Mouse (Mus musculus) stomach, embryonic 16.5 days (tissue): ENCODE results near the gene Tspan4. TPM values are rescaled to one million over a fixed set of nuclear protein-coding genes. Genes with fewer than 3 reads are reported as not detected.
A peak's percentile ranks its signal among the peaks of the same experiment; 100 is the strongest.

Source experiments
- ATAC-seq: fragments of 200-750 bp; cut with Nextera tagmentation; 2 replicates; pipeline ENCODE4 v1.8.0; 2017; ENCODE audit warnings: moderate number of reproducible peaks, moderate TSS enrichment; ENCODE audit not compliant: insufficient read depth, low FRiP score
- H3K27ac ChIP-seq: fragments of 300-500 bp; sonication (generic); 2 replicates; pipeline ENCODE4 v1.5.1; 2014; ENCODE audit warnings: low read length
- H3K27me3 ChIP-seq: fragments of 300-500 bp; sonication (generic); 2 replicates; pipeline ENCODE4 v1.6.1; 2014; ENCODE audit warnings: low read length, control low read depth, mixed read lengths; ENCODE audit not compliant: control insufficient read depth, insufficient read depth
- H3K36me3 ChIP-seq: fragments of 300-500 bp; sonication (generic); 2 replicates; pipeline ENCODE4 v1.6.1; 2014; ENCODE audit warnings: low read length; ENCODE audit not compliant: control insufficient read depth, insufficient read depth
- H3K4me1 ChIP-seq: fragments of 300-500 bp; sonication (generic); 2 replicates; pipeline ENCODE4 v1.6.1; 2014; ENCODE audit warnings: low read length, control low read depth, mixed read lengths; ENCODE audit not compliant: control insufficient read depth, insufficient read depth
- H3K4me2 ChIP-seq: fragments of 300-500 bp; sonication (generic); 2 replicates; pipeline ENCODE4 v1.6.1; 2014; ENCODE audit warnings: low read depth, low read length, mixed read lengths
- H3K4me3 ChIP-seq: fragments of 300-500 bp; sonication (generic); replicated peaks from 2 replicates; pipeline ENCODE4 v1.5.1; 2014; ENCODE audit warnings: mild to moderate bottlenecking, low read length
- H3K9ac ChIP-seq: fragments of 300-500 bp; sonication (generic); 2 replicates; pipeline ENCODE4 v1.6.1; 2014; ENCODE audit warnings: low read length
- H3K9me3 ChIP-seq: fragments of 300-500 bp; sonication (generic); replicated peaks from 2 replicates; pipeline ENCODE4 v1.6.1; 2016; ENCODE audit warnings: low read length, control low read depth; ENCODE audit not compliant: control insufficient read depth
- WGBS: fragments of 180-500 bp; shearing (Covaris S2); extraction: QIAGEN DNeasy Blood & Tissue Kit; methylation state at CpG from one replicate; pipeline ENCODE4 v1.1.7; 2014; 5-methylcytosine and 5-hydroxymethylcytosine counted together
- polyA plus RNA-seq: library from polyadenylated mRNA; unstranded; fragments of >200 nt; fragmentation: Nextera tagmentation; extraction: Ambion mirVana; gene quantifications from 2 replicates; pipeline ENCODE4 v1.2.1, GENCODE M21; 2015

The Tspan4 gene
- polyA plus RNA-seq, 1 experiment from 2014 or later, result 69.6 TPM

DNA sequence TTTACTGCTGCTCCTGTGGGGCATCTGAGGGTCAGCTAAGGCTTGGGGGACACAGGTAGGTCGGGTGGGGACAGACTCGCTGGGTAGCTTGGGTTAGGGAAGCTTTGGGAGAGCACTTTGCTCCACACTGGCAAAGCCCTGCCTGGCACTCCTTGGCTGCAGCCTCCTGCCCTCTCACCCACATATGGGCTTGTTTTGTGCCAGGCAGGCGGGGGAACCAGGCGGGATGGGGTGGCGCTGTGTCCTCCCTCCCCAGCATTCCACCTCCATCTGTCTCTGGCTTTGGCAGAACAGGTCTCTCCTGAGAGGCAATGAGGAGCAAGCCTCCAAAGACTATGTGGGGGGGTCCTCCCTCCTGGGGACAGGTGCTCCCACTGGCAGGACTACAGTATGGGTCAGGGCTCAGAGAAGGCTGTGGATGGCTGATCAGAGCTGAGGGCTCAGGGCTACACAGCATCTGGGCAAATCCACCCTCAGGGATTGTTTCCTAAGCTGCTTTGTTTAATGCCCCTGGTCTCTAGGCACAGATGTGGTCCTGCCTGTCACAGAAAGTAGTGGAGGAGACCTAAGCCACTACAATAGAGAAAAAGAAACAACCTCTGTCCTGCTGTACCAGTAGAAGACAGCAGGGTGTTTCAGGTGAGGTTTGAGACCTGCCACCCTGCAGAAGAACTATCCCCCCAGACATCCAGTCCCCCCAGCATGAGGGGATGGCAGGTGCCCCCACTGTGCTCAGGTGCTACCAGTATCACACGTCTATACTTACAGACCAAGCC, 42.1 kb upstream of the Tspan4 start:
- Histone ChIP-seq H3K4me3 (no peak overlapping the region), H3K4me2 (no peak overlapping the region), H3K36me3 (no peaks in the 10 kb centered on the region), H3K4me1 (peaks cover 33% of the 10 kb centered on the region), H3K27ac (no peak overlapping the region), H3K9me3 (no peaks in the 10 kb centered on the region), H3K9ac (0 out of 2 replicates have a peak overlapping the region, but pooled peaks have one; percentile 7), H3K27me3 (no peaks in the 10 kb centered on the region)
- ATAC-seq, result no peak
- WGBS, result 81% methylated on average over 6 of the region's 6 CpGs

DNA sequence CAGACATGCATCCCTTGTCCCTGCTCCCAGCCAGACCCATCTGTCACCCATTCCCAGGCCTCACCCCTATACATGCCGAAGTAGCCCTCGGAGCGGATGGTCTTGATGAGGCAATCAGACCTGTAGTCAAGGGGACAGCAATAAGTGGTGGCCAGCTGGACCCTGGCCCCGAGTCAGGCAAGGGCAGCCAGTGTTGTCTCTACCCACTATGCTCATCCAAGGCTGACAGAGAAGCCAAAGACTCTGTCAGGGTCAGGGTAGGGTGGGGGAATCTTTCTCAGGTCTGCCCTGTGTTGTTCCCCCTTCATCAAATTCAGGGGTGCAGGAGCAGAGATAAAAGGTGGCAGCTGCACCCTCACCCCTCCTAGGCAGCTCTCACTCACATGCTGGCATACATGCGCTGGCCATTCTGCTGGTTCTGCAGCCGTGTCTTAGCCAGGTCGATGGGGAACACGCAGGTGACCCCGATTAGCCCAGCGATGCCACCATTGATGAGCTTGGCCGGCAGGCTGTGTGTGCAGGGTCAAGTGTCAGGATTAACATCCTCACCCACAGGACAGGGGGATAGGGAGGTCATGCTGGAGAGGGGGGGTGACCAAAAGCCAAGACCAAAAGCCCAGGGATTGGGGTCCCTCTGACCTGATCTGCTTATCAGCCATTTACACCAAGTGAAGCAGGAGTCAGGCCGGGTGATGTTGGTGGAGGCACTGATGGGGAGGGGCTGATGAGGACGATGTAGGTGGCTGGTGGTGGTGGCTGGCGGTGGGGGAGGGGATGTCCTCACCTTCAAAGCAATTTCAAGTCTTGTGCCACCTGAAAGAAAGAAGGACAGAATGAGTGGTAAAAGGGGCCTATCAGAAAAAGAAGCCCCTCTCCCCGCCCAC, 41.3 kb upstream of the Tspan4 start:
- Histone ChIP-seq H3K27ac (no peak overlapping the region), H3K9me3 (no peaks in the 10 kb centered on the region), H3K9ac (peak overlapping the region; percentile 74), H3K27me3 (no peaks in the 10 kb centered on the region), H3K4me3 (peak overlapping the region; percentile 54), H3K4me2 (peak overlapping the region; percentile 67), H3K4me1 (peaks cover 33% of the 10 kb centered on the region), H3K36me3 (no peaks in the 10 kb centered on the region)
- ATAC-seq, result no peak
- WGBS, result 68% methylated on average over 15 of the region's 15 CpGs

DNA sequence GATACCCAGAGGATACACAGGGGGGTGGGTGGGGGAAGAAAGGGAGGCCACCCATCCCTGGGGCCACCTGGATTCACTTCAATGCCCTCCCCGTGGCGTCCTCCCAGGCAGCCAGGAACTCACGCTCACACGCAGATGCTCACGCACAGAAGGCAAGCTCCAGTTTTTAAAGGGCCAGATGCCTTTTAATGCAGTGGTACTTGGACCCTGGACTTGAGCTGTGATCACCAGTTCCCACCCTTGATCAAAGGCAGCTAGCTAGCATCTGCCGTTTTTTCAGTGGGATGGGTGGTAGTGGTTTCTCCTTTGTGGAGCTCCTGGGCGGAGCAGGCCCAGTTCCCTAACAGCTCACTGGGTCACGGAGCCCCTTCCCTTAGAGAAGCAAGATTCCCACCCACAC, 40.6 kb upstream of the Tspan4 start:
- no peaks in the 10 kb centered on the region for H3K36me3 ChIP-seq
- peak overlapping the region; percentile 67 for H3K4me2 ChIP-seq
- no peaks in the 10 kb centered on the region for H3K9me3 ChIP-seq
- 17% methylated on average over 8 of the region's 8 CpGs for WGBS
- ATAC-seq, result no peak
- H3K27ac ChIP-seq, result peak overlapping the region; percentile 35; the same call in 1 of the 2 replicates
- peaks cover 27% of the 10 kb centered on the region for H3K4me1 ChIP-seq
- peak overlapping the region; percentile 54 for H3K4me3 ChIP-seq
- peak overlapping the region; percentile 74 for H3K9ac ChIP-seq
- H3K27me3 ChIP-seq, result no peaks in the 10 kb centered on the region

DNA sequence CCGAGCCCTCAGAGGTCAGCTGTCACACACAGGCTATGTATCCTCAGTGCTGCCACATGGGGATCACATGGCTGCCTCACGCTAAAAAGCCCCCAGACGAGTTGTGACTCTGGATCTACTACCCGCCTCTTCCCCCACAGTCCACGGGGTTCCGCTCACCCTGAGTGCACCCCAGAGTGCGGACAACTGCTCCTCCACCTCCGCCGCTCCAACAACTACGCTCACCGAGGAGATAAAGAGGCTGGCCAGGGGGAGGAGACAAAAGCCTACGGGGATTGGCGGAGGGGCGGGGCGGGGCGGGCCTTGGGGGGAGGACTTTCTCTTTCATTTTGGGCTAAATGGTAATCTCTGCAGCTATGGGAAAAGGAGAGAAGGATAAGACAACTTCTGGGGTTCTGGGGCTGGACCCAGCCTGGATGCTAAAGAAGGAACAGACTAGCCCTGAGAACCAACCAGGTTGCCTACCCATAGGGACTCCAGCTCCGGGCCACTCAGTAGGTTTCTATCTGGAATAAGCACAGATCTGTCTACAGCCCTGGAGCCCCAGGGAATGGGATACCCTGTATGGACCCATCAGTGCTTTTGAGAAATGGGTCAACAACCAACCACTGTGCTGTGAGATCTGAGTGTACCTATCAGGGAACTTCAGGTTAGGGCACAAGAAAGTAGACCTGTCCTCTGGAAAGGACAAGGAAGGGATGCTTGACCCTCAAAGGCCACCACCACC, 39.7 kb upstream of the Tspan4 start:
- Histone ChIP-seq H3K4me3 (peak overlapping the region; percentile 54), H3K4me2 (peak overlapping the region; percentile 67), H3K4me1 (peaks cover 24% of the 10 kb centered on the region), H3K27ac (peak overlapping the region; percentile 35; the same call in 1 of the 2 replicates), H3K9me3 (no peaks in the 10 kb centered on the region), H3K9ac (peak overlapping the region; percentile 74), H3K27me3 (no peaks in the 10 kb centered on the region), H3K36me3 (no peaks in the 10 kb centered on the region)
- WGBS, result 3% methylated on average over 17 of the region's 17 CpGs
- peak; percentile 31; the same call in 1 of the 2 replicates for ATAC-seq

DNA sequence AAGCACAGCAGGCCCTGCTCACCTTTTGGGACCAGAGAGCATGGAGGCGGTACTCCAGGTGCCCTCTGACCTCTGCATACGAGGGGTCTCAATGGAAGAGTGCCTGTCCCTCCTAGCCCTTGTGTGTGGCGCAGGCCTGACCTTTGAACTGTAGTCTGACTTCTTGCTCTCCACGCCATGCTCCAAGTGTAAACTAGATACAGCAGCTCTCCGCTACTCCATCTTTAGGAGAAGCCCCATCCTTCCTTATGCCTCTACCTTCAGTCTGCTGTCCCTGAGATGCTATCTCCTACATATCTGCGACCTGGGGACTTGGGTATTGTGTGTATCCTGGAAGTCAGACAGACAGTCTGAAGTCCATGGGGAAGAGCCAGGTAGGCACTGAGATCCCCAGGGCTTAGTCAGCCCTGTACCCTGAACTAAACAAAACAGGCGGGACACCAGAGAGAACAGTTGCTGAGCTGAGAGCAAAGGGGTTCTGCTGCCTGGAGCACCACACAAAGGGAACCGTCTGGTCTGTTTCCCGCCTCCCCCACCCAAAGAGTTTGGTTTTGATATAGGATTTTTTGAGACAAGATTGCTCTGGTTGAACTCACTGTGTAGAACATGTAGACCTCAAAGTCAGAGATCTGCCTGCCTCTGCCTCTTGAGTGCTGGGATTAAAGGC, 39.1 kb upstream of the Tspan4 start:
- no peaks in the 10 kb centered on the region for H3K36me3 ChIP-seq
- WGBS, result 80% methylated on average over 9 of the region's 9 CpGs
- H3K9ac ChIP-seq, result no peak overlapping the region
- H3K27ac ChIP-seq, result no peak overlapping the region
- H3K4me1 ChIP-seq, result peaks cover 29% of the 10 kb centered on the region
- ATAC-seq, result no peak
- no peak overlapping the region for H3K4me3 ChIP-seq
- no peaks in the 10 kb centered on the region for H3K27me3 ChIP-seq
- H3K4me2 ChIP-seq, result peak overlapping the region; percentile 67
- H3K9me3 ChIP-seq, result no peaks in the 10 kb centered on the region

DNA sequence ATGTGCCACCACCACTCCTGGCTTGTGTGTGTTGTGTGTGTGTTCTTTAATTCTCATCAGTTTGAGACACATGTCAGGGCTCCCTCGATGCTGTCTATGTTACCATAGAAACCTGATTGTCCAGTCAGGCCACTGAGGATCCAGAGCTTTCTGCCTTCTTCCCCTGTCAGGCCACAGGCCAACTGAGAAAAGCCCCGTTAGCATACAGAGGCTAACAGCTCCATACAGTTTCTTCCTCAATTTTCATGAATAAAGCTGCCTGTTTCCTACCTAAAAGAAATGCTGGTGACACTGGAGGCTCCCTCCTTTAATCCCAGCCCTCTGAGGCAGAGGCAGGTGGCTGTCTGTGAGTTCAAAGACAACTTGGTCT, 38.5 kb upstream of the Tspan4 start:
- no peak overlapping the region for H3K27ac ChIP-seq
- H3K9me3 ChIP-seq, result no peaks in the 10 kb centered on the region
- no peaks in the 10 kb centered on the region for H3K36me3 ChIP-seq
- H3K4me2 ChIP-seq, result peak overlapping the region; percentile 90
- H3K4me3 ChIP-seq, result peak overlapping the region; percentile 70; the same call in 1 of the 2 replicates
- H3K4me1 ChIP-seq, result peaks cover 30% of the 10 kb centered on the region
- 63% methylated on average over 2 of the region's 2 CpGs for WGBS
- H3K9ac ChIP-seq, result peak overlapping the region; percentile 82
- H3K27me3 ChIP-seq, result no peaks in the 10 kb centered on the region
- no peak for ATAC-seq

DNA sequence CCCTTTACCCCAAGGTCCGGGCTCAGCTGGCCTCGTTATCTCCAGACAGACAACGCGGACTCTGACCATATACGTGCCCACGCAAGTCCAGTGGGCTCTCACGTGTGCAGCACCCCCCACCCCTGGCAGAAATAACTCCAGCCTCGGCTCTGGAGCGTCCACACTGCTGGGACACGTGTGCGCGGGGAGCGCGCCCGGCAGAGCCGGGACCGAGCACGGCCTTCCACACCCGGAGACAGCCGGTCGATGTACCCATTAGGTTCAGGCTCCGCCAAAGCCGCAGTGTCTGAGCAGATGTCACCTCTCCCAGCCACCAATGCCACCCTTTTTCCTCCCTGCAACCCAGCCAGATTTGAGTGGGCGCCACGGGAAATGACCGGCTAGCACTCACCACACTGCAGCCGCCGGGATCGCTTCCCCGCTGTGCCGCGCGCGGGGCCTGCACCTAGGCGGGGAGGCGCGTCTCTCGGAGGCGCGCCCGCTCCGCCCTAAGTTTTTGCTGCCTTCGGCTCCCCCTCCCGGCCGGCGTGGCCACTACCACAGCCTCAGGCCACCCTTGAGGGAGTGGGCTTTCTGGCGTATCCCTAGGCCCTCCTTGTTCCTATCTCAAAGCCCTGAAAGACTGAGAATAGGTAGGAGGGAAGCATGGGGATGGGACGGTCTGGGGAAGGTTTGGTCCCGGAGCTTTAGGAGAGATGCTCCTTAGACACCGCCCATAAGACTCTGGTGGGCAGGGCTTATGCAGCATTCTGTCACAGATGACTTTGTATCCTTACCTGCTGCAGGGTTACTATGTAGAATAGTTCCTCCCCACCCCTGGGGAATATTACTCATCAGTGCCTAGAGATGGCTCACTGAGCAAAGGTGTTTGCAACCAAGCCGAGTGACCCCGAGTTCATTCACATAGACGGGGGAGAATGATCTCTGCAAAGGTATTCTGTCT, 37.6 kb upstream of the Tspan4 start, which contains the start of gene Slc25a22:
Gene Slc25a22 (minus strand): TSS at position 715 of the 943 bp plus-strand sequence.
- Histone ChIP-seq H3K9ac (peak within 1 kb of the TSS; percentile 82), H3K4me3 (peak within 1 kb of the TSS; percentile 70), H3K36me3 (no peaks in the 10 kb centered on the region), H3K4me2 (peak within 1 kb of the TSS; percentile 90), H3K27ac (peak within 1 kb of the TSS; percentile 54; the same call in 1 of the 2 replicates), H3K27me3 (no peaks in the 10 kb centered on the region), H3K4me1 (peaks cover 35% of the 10 kb centered on the region), H3K9me3 (no peaks in the 10 kb centered on the region)
- WGBS, result 6% methylated on average over 53 of the region's 53 CpGs
- peak; percentile 80 for ATAC-seq
